Mouse (Mus musculus): ENCODE measurements at regions not wholly inside any gene's neighbourhood (a gene's known extent, or its start where the extent isn't known, plus 50 kb on each side); places are given as distances from the start of the nearest gene placed in this dataset.

- intact Hi-C loops (cut with DNase I), result no loop called here
Measured at GRCm38 (mm10) chr8:98518459-98518858, 897.8 kb downstream of the Cdh8 start.

GRCm38 (mm10) chr8:98515246-98515645 lies 901.0 kb downstream of the Cdh8 start:
- intact Hi-C loops (cut with DNase I), result no loop called here
- TF ChIP-seq CTCF (IDR thresholded peaks at IDR 0.05), result no peak
- Histone ChIP-seq H3K4me3 (no peak overlapping the region), H3K27ac (no peak overlapping the region)
- DNase-seq (ENCODE audit: extremely low spot score in 1 of 2, low spot score in 2 of 2), result no peak

More at GRCm38 (mm10) chr8:98518459-98518858, 897.8 kb downstream of the Cdh8 start:
- TF ChIP-seq CTCF (IDR thresholded peaks at IDR 0.05), result no peak
- DNase-seq (ENCODE audit: extremely low spot score in 1 of 2, low spot score in 2 of 2), result no peak
- no peak overlapping the region for H3K27ac ChIP-seq
- H3K4me3 ChIP-seq, result no peak overlapping the region

GRCm38 (mm10) chr8:98496793-98497192 lies 919.5 kb downstream of the Cdh8 start:
- no peak for TF ChIP-seq CTCF (IDR thresholded peaks at IDR 0.05)
- Histone ChIP-seq H3K4me3 (no peak overlapping the region), H3K27ac (no peak overlapping the region)
- no peak for DNase-seq (ENCODE audit: extremely low spot score in 1 of 2, low spot score in 2 of 2)
- intact Hi-C loops (cut with DNase I), result no loop called here

GRCm38 (mm10) chr8:98463375-98464030 lies 952.8 kb downstream of the Cdh8 start:
- intact Hi-C loops (cut with DNase I), result no loop called here
- no peak for DNase-seq (ENCODE audit: extremely low spot score in 1 of 2, low spot score in 2 of 2)
- Histone ChIP-seq H3K27ac (no peak overlapping the region), H3K4me3 (no peak overlapping the region)
- no peak for TF ChIP-seq CTCF (IDR thresholded peaks at IDR 0.05)

- no peak for DNase-seq (ENCODE audit: extremely low spot score in 1 of 2, low spot score in 2 of 2)
- Histone ChIP-seq H3K4me3 (no peak overlapping the region), H3K27ac (no peak overlapping the region)
- TF ChIP-seq CTCF (IDR thresholded peaks at IDR 0.05), result no peak
- intact Hi-C loops (cut with DNase I), result no loop called here
Measured at GRCm38 (mm10) chr8:98455539-98455938, 960.7 kb downstream of the Cdh8 start.

Measured in left cerebral cortex, adult 2 months (tissue).